Mouse (Mus musculus) fat pad, adult 2 months (tissue): Measurements from ENCODE around the gene Nop10.
"Not testable (repeated sequence)": the region's sequence is repeated elsewhere in the genome, so short reads cannot be mapped to it uniquely, and the experiment has no call there.

Experiments
- DNase-seq: peaks from one replicate; pipeline ENCODE4 v3.0.0-alpha.2; 2011; ENCODE audit warnings: low read depth, low spot score; ENCODE audit errors: extremely low read depth

The Nop10 gene

DNA sequence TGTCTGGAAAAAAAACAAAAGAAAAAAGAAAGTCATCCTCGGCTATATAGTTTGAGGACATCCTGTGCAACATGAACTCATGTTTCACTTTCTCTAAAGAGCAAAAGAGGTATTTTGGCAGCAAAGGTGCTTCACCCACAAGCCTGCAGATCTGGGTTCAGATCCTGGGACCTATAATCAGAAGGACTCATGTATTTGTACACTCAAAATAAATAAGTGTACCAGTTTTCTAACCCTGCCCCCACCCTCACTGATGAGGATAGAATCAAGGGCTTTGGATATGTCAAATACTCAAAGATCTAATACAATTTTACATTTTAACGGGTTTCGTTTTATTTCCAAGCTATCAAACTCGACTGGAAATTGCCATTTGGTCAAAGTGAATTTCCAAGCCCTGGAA is 2.6 kb downstream of the Nop10 start:
- no peak for DNase-seq

DNA sequence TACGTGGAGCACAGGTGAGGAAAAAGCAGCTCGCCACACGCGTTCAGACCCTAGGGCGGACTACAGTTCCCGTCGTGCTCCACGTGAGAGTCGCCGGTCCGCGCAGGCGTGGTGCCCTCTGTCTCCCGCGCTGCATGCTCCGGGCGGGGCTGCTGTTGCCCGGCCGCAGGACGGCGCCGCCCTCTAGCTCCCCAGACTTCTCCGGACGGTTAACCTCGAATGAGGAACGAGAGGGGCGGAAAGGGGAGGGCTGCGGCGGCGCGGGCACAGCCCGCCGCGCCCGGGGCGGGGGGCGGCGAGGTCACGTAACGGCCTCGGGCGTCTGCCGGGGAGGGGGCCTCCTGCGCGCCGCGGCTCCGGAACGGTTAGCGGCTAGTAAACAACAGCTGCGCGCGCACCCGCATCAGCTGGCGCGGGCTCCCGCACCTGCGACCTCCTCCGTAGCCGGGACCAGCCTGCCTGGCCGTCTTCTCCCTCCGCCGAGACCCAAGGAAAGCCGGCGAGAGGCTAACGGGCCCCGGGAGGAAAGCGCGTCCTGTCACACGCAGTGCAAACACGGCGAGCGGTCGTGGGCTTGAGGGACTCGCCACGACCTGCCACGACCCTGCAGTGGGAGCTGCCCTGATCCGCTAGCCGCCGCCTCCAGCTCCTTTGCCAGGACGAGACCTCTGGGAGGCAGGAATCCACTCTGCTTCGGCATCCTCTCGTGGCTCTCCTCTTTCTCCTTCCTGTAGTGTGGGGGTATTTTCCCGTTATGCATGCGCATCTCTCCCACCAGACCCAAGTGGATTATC is 3.9 kb downstream of the Nop10 start, which contains the start of gene Slc12a6:
Gene Slc12a6, plus strand, starts transcription at position 378 of the 794 bp plus-strand sequence.
- no peak for DNase-seq

DNA sequence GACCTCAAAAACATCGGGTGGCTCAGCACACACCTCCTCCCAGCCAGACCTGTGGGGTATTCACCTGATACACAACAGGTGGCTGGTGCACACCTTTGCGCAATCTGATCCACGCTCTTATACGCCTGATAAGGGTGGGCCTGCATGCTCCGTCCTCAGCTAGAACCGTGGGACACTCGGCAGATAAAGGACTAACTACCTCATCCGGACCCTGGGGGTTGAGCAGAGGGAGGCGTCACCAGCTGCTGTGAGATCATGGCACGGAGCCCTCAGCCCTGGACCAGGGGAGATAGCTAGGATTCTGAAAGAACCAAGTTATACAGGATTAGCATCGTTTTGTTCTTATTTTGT is 4.5 kb downstream of the Nop10 start, which contains the start of gene Gm21985:
Gene Gm21985, plus strand, starts transcription at position 73 of the 351 bp plus-strand sequence.
- DNase-seq: no peak

DNA sequence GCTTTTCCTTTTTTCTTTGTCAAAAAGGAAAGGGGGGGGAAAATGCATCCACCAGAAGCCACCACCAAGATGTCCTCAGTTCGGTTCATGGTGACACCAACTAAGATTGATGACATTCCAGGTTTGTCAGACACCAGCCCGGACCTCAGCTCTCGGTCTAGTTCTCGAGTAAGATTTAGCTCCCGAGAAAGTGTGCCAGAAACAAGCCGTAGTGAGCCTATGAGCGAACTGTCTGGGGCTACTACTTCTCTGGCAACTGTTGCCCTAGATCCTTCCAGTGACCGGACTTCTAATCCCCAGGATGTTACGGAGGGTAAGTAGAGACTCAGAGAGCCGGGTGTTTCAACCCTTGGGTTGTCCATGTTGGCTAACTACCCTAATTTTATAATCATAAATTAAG is 5.1 kb downstream of the Nop10 start:
- no peak for DNase-seq

DNA sequence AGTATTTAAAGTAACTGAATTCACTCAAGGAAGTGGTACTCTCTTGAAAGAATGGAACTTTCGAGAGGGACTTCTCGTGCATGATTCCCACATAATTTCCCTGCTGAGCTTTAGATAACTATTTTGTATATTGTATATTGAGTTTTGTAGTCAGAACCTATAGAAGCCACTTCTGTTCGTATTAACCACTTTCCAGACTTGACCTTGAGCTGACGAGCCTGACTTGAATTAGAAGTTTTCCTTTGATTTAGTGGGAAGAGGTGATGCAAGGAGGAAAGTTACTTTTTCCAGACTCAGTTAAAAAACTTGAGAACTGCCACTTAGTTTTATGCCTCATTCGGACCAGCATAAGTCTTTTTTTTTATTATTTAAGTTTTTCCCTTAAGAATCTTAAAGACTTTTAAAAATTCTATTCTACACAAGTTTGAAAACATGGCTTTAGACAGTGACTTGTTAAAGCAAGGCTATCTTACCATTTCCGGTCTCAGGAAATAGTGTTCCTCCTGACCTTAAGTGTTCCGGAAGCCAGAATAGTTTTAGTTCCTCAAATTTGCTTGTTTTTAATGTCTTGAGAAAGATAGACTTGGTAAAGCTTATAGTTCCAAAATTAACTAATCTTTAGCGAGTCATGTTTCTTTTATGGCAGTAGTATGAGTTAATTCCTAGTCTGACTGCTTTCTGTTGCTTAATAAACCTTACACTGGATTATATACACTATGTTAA is 6.0 kb downstream of the Nop10 start:
- no peak for DNase-seq

DNA sequence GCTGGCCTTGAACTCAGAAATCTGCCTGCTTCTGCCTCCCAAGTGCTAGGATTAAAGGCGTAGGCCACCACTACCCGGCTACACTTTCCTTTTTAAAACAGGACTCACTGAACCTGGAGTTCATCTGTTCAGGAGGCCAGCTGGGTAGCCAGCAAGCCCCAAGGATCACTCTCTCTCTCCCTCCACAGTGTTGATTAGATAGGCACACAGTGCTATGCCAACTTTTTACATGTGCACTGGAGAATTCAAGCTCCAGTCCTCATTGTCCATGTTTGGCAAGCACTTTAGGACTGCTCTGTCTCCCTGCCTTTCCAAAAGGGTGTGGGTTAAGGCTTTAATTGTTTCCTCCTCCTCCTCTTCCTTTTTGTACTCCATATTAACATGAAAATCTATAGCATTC is 8.3 kb downstream of the Nop10 start:
- DNase-seq: no peak

DNA sequence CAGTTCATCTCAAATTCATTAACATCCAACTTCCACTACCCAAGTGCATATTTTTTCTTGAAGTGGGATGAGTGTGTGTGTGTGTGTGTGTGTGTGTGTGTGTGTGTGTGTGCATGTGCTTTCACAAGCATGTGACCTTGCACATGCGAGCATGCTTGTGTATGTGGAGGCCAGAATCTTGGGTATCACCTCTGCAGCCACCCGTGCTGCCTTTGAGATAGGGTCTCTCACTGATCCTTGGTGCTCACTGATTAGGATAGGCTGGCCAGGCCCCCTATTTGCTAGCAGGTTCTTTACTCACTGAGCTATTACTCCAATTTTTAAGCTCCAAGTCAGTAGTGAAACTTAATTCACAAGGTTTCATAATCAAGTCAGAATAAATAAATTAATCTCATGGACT is 11.2 kb downstream of the Nop10 start:
- DNase-seq: no peak

DNA sequence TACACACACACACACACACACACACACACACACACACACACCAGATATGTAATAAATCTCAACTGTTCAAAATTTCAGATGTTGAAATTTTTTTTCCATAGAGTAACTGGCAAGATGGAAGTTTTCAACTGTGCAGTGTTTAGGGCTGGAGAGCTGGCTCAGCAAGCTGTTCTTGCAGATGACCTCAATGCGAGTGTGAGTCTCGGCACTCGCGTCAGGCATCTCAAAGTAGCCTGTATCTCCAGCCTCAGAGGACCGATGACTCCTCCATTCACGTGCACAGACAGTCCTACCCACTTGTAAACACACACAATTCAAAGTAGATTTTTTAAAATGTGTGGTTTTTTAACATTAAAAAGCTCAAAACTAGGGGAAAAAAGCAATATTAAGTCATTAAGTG is 11.7 kb downstream of the Nop10 start:
- no peak for DNase-seq

DNA sequence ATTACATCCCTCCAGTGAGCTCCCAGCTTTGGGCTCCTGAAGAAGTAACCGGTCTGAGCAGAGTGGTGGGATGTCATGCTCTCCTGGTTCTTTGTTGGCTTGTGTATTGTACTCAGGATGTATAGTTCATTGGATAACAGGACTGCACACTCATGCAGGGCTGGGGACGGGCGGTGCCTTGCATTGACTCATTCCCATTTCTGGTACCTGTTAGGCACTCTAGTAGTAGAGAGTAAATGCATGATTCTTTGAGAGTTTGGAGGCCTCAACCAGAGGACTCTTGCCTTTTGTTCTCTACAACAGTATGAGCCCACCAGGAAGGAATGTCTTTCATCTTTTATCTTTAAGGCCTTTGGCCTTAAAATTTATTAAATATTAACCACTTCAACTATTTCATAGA is 15.1 kb downstream of the Nop10 start:
- no peak for DNase-seq

DNA sequence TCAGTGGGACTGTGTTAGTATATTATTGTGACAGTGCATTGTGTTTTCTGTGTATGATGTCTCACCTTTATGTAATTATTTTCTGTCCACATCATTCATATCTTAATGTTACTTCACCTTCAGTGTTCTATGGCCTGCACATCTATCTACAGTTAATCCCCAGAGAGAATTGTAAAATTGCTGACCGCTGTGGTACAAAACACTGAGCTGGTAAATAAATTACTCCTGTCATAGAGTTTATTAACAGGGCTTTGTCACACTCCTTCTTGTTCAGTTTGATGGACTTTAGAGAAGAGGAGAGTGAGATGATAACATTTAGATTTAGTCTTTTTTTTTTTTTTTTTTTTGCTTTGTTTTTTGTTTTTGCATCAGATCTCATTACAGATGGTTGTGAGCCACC is 21.1 kb downstream of the Nop10 start:
- DNase-seq: no peak

DNA sequence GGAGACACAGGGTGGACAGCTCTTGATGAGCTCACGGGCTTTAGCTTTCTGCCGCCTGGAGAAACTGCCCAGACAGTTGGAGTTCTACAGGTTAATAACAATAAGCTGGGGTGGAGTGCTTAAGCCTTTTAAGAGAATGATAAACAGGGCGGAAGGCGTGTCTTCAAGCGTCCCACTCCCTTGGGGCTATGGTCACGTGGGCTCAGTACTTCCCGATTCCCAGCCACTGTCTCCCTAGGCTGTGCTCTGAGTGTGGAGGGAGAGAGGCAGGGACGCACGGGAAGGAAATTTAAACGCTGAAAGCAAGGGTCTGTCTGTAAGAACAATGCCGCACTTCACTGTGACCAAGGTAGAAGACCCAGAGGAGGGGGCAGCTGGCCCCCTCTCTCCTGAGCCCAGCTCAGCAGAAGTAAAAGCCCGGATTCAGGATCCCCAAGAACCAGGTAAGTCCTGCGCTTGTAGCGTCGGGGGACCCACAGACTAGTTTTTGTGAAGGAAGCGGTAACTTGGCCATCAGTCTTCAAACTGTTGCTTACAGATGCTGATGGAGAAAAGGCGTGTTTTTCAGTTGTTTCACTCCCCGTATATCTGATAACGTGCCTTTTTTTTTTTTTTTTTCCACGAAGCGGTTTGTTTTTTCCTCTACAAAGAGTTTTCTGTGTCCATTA is 22.8 kb downstream of the Nop10 start:
- DNase-seq: no peak

DNA sequence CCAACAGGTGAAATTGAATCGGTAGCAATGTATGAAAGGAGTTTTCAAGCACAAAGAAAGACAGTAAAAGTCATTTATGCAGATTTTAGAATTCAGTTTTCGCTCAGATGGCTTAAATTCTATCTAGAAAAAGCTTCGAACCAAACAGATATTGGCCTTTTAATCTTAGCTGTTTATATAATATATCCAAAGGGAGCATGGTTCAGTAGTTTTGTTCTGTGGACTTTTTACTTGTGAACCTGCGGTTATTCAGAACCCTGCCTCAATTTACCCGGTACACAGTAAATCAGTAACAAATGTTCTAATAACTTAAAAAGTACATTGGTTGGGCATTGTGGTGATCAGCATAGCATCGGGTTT is 23.3 kb downstream of the Nop10 start:
- no peak for DNase-seq

DNA sequence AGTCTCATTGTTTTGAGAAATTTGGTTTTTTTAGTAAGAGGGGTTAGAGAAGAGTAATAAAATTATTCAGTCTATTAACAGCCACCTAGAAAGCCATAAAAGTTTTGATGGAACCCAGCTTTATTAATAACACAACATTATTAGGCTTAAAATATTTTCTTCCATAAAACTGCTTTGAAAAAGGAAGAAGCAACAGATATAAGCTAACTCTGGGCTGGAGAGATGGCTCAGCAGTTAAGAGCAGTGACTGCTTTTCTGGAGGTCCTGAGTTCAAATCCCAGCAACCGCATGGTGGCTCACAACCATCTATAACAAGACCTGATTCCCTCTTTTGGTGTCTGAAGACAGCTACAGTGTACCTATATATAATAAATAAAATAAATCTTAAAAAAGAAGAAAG is 24.3 kb downstream of the Nop10 start:
- DNase-seq: not testable (repeated sequence)

DNA sequence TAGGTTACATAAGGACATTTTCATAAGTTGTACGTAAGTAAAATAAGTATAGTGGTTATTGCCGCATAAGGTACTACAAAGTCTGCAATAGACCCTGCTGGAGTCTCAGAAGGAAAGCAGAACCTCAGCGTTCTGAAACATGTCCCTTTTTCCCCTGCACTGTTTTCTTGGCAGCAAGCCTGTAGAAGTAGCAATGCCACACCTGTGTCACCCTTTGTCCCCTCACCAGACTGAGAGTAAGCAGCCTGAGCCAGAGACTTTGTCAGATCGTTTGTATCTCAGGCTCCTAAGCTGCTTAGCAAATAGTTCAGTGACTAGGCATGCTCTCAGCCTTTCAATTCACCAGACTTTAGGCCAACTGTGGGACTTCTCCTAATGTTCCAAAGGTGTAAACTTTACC is 25.3 kb downstream of the Nop10 start:
- no peak for DNase-seq

DNA sequence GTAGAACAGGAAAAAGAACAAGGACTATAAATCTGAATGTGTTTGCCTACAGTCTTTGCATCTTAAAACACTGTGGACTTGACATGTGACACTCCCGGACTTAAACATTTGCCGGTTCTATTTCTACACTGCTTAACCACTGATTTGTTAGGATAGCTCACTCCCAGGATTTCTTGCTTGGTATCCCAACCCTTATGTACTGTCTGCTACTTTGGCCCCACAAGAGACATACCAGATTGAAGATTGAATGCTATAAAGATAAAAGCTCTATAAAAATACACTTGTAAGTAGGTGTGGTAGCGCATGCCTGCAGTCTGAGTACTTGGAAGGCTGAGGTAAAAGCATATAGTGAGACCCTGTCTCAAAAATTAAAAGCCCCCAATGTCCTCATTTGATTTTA is 27.8 kb downstream of the Nop10 start:
- no peak for DNase-seq

DNA sequence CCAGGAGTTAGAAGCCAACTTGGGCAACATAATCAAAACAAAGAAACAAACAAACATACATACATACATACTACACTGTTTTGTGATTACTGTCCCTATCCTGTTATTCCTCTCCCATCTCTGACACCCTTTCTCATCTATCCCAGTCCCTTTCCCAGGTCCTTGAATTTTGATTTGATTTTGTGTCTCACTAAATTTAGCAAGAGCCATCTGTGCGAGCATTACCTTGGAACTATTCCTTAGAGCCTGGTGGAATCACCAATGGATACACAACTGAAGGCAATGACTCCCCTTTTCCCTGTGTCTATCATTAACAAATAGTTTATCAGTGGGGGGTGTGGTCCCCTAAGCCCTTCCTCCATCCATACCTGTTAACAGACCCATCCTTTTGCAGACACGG is 31.1 kb downstream of the Nop10 start:
- DNase-seq: no peak

DNA sequence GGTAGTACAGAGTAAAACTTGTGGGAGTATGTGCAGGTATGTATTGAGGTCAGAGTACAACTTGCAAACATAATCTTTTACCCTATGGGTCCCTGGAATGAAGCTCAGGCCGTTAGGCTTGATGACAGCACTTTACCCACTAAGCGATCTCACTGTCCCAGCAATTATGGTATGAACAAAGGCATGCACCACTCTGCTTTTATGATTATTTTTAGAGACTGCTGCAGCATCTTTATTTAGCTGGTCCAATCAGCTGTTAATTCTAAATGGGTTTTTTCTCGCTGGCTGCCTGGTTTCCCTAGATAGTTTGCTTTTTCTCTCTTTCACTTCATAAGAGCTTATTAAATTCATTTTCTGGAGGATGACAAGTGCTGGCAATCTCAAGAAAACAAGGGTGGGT is 34.5 kb downstream of the Nop10 start:
- DNase-seq: no peak

DNA sequence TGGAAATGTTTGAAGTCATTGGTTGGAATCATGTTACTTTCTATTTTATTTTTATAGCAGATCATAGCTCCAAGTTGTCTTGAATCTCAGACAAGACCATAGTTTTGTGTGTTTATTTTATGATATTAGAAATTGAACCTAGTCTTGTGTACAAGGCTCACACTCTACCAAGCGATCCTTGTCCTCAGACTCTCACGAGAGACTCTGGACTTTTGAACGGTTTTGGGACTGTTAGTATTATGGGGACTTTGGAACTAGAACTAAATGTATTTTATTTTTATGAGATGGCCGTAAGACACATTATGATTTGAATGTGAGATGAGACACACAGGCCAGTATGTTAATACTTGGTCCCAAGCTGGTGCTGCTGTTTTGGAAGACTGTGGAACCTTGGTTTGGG is 36.5 kb downstream of the Nop10 start:
- DNase-seq: no peak

DNA sequence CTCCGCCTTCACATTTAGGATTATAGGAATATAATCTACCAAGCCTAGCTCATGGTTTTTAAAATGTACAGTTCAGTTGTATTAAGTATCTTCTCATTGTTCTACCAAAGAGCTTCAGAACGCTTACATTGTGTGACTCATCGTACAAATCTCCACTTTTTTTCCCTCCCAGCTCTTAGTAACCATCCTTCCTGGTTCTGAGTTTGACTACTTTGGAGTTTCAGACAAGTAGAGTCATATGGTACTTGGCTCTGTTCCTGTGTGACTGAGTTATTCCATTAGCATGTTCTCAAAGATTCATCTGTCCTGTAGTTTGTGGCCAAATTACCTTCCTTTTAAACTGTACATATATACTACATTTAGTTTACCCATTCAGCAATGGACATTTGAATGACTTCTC is 46.9 kb downstream of the Nop10 start:
- DNase-seq: no peak

DNA sequence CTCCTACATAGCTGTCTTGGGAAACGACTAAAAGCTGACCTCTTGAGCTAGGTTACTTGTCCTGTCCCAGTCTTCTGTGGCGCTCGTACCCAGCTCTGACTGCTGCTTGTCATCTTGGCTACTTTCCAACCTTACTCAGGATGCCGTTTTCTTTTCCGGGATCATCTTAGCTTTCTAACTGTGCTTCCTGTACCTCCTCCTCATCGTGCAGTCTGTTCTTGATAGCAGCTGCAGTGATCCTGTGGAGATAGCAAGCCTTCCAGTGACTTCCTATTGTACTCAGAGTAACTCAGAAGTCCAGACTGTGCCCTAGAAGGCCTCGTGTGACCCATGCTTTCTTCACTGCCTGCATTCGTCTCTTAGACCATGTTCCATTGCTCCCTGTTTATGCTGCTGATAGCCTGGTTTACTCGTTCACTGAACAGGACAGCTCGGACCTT is 47.5 kb downstream of the Nop10 start:
- no peak for DNase-seq
